Mouse (Mus musculus): ENCODE results near the gene Hsph1. TPM values are rescaled to one million over a fixed set of nuclear protein-coding genes. Genes with fewer than 3 reads are reported as not detected.

Hsph1 gene
- polyA plus RNA-seq, 1 experiment from 2014 or later, result 29.1 TPM

- Histone ChIP-seq H3K4me1 (ENCODE audit: control insufficient read depth, insufficient read depth, low read length) (no peaks in the 10 kb centered on the region), H3K27me3 (ENCODE audit: control insufficient read depth, insufficient read depth, low read length) (no peaks in the 10 kb centered on the region), H3K36me3 (ENCODE audit: control insufficient read depth, insufficient read depth) (no peaks in the 10 kb centered on the region), H3K27ac (ENCODE audit: low read length) (no peak overlapping the region), H3K9ac (ENCODE audit: low read length) (no peak overlapping the region), H3K9me3 (replicated peaks; ENCODE audit: control insufficient read depth, low read length) (no peaks in the 10 kb centered on the region), H3K4me2 (ENCODE audit: low read depth, low read length) (no peak overlapping the region), H3K4me3 (ENCODE audit: low read length) (no peak overlapping the region)
- 90% methylated on average over 6 of the region's 6 CpGs for WGBS
- ATAC-seq (replicated peaks; ENCODE audit: extremely low read depth, insufficient read depth, low FRiP score), result no peak
Measured at GRCm38 (mm10) chr5:149662980-149663379, 26.8 kb upstream of the Hsph1 start.

DNA sequence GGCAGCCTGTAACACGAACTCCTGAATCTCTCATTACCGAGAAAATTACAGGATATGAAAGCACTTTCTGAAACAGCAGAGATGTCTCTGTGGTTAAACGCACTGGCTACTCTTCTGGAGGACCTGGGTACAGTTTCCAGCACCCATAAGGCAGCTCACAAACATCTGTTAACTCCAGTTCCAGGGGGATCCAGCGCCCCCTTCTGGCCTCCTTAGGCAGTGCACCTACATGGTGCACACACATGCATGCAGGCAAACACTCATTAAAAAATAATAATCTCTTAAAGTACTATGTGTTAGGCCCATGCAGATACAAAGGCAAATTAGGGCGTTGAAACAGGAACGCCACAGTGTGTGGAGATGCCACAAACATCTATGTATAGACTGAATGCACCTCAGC, 25.3 kb upstream of the Hsph1 start:
- Histone ChIP-seq H3K4me3 (ENCODE audit: low read length) (no peak overlapping the region), H3K27ac (ENCODE audit: low read length) (no peak overlapping the region), H3K27me3 (ENCODE audit: control insufficient read depth, insufficient read depth, low read length) (no peaks in the 10 kb centered on the region), H3K4me1 (ENCODE audit: control insufficient read depth, insufficient read depth, low read length) (no peaks in the 10 kb centered on the region), H3K4me2 (ENCODE audit: low read depth, low read length) (no peak overlapping the region), H3K9me3 (replicated peaks; ENCODE audit: control insufficient read depth, low read length) (no peaks in the 10 kb centered on the region), H3K9ac (ENCODE audit: low read length) (no peak overlapping the region), H3K36me3 (ENCODE audit: control insufficient read depth, insufficient read depth) (no peaks in the 10 kb centered on the region)
- ATAC-seq (replicated peaks; ENCODE audit: extremely low read depth, insufficient read depth, low FRiP score), result no peak
- WGBS, result 91% methylated on average over 6 of the region's 6 CpGs

GRCm38 (mm10) chr5:149659414-149659780, 23.2 kb upstream of the Hsph1 start:
- Histone ChIP-seq H3K9ac (ENCODE audit: low read length) (no peak overlapping the region), H3K4me1 (ENCODE audit: control insufficient read depth, insufficient read depth, low read length) (no peaks in the 10 kb centered on the region), H3K4me3 (ENCODE audit: low read length) (no peak overlapping the region), H3K4me2 (ENCODE audit: low read depth, low read length) (no peak overlapping the region), H3K36me3 (ENCODE audit: control insufficient read depth, insufficient read depth) (no peaks in the 10 kb centered on the region), H3K27ac (ENCODE audit: low read length) (no peak overlapping the region), H3K9me3 (replicated peaks; ENCODE audit: control insufficient read depth, low read length) (no peaks in the 10 kb centered on the region), H3K27me3 (ENCODE audit: control insufficient read depth, insufficient read depth, low read length) (no peaks in the 10 kb centered on the region)
- no peak for ATAC-seq (replicated peaks; ENCODE audit: extremely low read depth, insufficient read depth, low FRiP score)
- 48% methylated on average over 9 of the region's 9 CpGs for WGBS

GRCm38 (mm10) chr5:149658741-149659413, 22.7 kb upstream of the Hsph1 start:
- H3K9me3 ChIP-seq (replicated peaks; ENCODE audit: control insufficient read depth, low read length), result no peaks in the 10 kb centered on the region
- H3K4me3 ChIP-seq (ENCODE audit: low read length), result no peak overlapping the region
- no peak overlapping the region for H3K4me2 ChIP-seq (ENCODE audit: low read depth, low read length)
- H3K36me3 ChIP-seq (ENCODE audit: control insufficient read depth, insufficient read depth), result no peaks in the 10 kb centered on the region
- ATAC-seq (replicated peaks; ENCODE audit: extremely low read depth, insufficient read depth, low FRiP score), result no peak
- no peak overlapping the region for H3K27ac ChIP-seq (ENCODE audit: low read length)
- 69% methylated on average over 9 of the region's 9 CpGs for WGBS
- H3K4me1 ChIP-seq (ENCODE audit: control insufficient read depth, insufficient read depth, low read length), result no peaks in the 10 kb centered on the region
- H3K27me3 ChIP-seq (ENCODE audit: control insufficient read depth, insufficient read depth, low read length), result no peaks in the 10 kb centered on the region
- no peak overlapping the region for H3K9ac ChIP-seq (ENCODE audit: low read length)

DNA sequence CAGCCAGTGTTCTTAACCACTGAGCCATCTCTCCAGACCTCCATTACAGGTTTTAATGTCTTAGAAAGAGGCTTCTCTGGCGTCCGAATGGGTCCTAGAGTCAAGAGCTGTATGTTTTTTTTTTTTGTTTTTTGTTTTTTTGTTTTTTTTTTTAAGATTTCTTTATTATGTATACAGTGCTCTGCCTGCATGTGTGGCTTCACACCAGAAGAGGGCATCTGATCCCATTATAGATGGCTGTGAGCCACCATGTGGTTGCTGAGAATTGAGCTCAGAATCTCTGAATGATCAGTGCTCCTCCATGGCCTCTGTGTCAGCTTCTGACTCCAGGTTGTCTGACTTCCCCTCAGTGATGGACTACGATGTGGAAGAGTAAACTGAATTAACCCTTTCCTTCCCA, 21.8 kb upstream of the Hsph1 start:
- H3K9me3 ChIP-seq (replicated peaks; ENCODE audit: control insufficient read depth, low read length), result no peaks in the 10 kb centered on the region
- no peaks in the 10 kb centered on the region for H3K36me3 ChIP-seq (ENCODE audit: control insufficient read depth, insufficient read depth)
- no peak overlapping the region for H3K4me3 ChIP-seq (ENCODE audit: low read length)
- H3K27me3 ChIP-seq (ENCODE audit: control insufficient read depth, insufficient read depth, low read length), result no peaks in the 10 kb centered on the region
- no peak overlapping the region for H3K9ac ChIP-seq (ENCODE audit: low read length)
- H3K4me1 ChIP-seq (ENCODE audit: control insufficient read depth, insufficient read depth, low read length), result no peaks in the 10 kb centered on the region
- H3K27ac ChIP-seq (ENCODE audit: low read length), result no peak overlapping the region
- 51% methylated on average over 3 of the region's 3 CpGs for WGBS
- no peak for ATAC-seq (replicated peaks; ENCODE audit: extremely low read depth, insufficient read depth, low FRiP score)
- H3K4me2 ChIP-seq (ENCODE audit: low read depth, low read length), result no peak overlapping the region

GRCm38 (mm10) chr5:149655636-149656035, 19.5 kb upstream of the Hsph1 start:
- no peaks in the 10 kb centered on the region for H3K9me3 ChIP-seq (replicated peaks; ENCODE audit: control insufficient read depth, low read length)
- no peak overlapping the region for H3K4me3 ChIP-seq (ENCODE audit: low read length)
- no peak overlapping the region for H3K9ac ChIP-seq (ENCODE audit: low read length)
- no peaks in the 10 kb centered on the region for H3K4me1 ChIP-seq (ENCODE audit: control insufficient read depth, insufficient read depth, low read length)
- H3K27ac ChIP-seq (ENCODE audit: low read length), result no peak overlapping the region
- H3K36me3 ChIP-seq (ENCODE audit: control insufficient read depth, insufficient read depth), result no peaks in the 10 kb centered on the region
- H3K4me2 ChIP-seq (ENCODE audit: low read depth, low read length), result no peak overlapping the region
- no peak for ATAC-seq (replicated peaks; ENCODE audit: extremely low read depth, insufficient read depth, low FRiP score)
- 80% methylated on average over 9 of the region's 9 CpGs for WGBS
- H3K27me3 ChIP-seq (ENCODE audit: control insufficient read depth, insufficient read depth, low read length), result no peaks in the 10 kb centered on the region

DNA sequence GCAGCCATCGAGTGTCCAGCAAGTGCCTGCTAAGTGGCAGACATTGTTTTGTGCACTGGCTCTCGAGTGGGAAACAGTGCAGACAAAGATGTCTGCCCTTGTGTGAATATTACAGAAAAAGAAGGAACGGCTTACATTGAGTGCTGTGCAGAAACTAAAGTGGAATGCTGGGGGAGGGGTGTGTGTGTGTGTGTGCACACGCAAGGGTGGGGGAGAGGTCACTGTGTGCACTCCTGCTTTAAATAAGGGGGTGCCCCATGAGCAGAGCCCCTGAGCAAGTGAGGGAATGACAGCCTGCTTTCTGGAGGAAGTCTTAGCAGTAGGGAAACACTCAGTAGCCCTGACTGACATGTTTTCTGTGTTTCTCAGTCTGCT, 14.0 kb upstream of the Hsph1 start:
- Histone ChIP-seq H3K9ac (ENCODE audit: low read length) (no peak overlapping the region), H3K27me3 (ENCODE audit: control insufficient read depth, insufficient read depth, low read length) (no peaks in the 10 kb centered on the region), H3K9me3 (replicated peaks; ENCODE audit: control insufficient read depth, low read length) (no peaks in the 10 kb centered on the region), H3K4me3 (ENCODE audit: low read length) (no peak overlapping the region), H3K27ac (ENCODE audit: low read length) (no peak overlapping the region), H3K36me3 (ENCODE audit: control insufficient read depth, insufficient read depth) (no peaks in the 10 kb centered on the region), H3K4me2 (ENCODE audit: low read depth, low read length) (no peak overlapping the region), H3K4me1 (ENCODE audit: control insufficient read depth, insufficient read depth, low read length) (peaks cover 8% of the 10 kb centered on the region; the same call in 1 of the 2 replicates)
- 43% methylated on average over 4 of the region's 4 CpGs for WGBS
- no peak for ATAC-seq (replicated peaks; ENCODE audit: extremely low read depth, insufficient read depth, low FRiP score)

- Histone ChIP-seq H3K4me3 (ENCODE audit: low read length) (no peak overlapping the region), H3K9me3 (replicated peaks; ENCODE audit: control insufficient read depth, low read length) (no peaks in the 10 kb centered on the region), H3K27me3 (ENCODE audit: control insufficient read depth, insufficient read depth, low read length) (no peaks in the 10 kb centered on the region), H3K4me1 (ENCODE audit: control insufficient read depth, insufficient read depth, low read length) (peaks cover 8% of the 10 kb centered on the region; the same call in 1 of the 2 replicates), H3K27ac (ENCODE audit: low read length) (no peak overlapping the region), H3K9ac (ENCODE audit: low read length) (no peak overlapping the region), H3K36me3 (ENCODE audit: control insufficient read depth, insufficient read depth) (no peaks in the 10 kb centered on the region), H3K4me2 (ENCODE audit: low read depth, low read length) (no peak overlapping the region)
- WGBS, result 73% methylated on average over 14 of the region's 14 CpGs
- no peak for ATAC-seq (replicated peaks; ENCODE audit: extremely low read depth, insufficient read depth, low FRiP score)
Measured at GRCm38 (mm10) chr5:149649499-149650178, 13.5 kb upstream of the Hsph1 start.

DNA sequence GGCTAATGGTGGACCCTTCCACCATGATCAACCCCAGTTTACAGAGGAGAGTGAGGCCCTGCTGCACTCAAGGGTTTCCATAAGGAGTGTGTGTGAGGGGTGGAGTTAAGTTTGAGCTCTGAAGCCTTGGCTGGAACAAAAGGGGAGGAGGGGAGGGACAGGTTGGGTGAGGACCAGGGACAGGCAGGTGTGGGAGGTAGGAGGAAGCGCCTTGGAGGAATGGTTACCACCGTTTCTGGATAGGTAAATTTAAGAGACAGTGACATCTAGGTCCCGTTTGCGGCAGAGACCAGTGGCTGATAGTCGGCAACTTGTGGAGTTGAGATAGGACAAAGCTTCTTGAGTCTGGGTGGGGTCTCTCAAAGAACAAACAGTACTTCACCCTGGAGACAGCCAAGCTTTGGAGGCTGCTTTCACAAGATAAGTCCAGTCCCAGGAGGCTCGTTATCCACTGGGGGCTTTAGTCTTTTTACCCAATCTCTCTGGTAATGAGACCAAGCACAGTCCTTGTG, 12.8 kb upstream of the Hsph1 start:
- Histone ChIP-seq H3K4me2 (ENCODE audit: low read depth, low read length) (no peak overlapping the region), H3K36me3 (ENCODE audit: control insufficient read depth, insufficient read depth) (no peaks in the 10 kb centered on the region), H3K27ac (ENCODE audit: low read length) (no peak overlapping the region), H3K9ac (ENCODE audit: low read length) (no peak overlapping the region), H3K27me3 (ENCODE audit: control insufficient read depth, insufficient read depth, low read length) (no peaks in the 10 kb centered on the region), H3K4me3 (ENCODE audit: low read length) (no peak overlapping the region), H3K4me1 (ENCODE audit: control insufficient read depth, insufficient read depth, low read length) (peaks cover 8% of the 10 kb centered on the region; the same call in 1 of the 2 replicates), H3K9me3 (replicated peaks; ENCODE audit: control insufficient read depth, low read length) (no peaks in the 10 kb centered on the region)
- 41% methylated on average over 6 of the region's 6 CpGs for WGBS
- ATAC-seq (replicated peaks; ENCODE audit: extremely low read depth, insufficient read depth, low FRiP score), result no peak

Data from heart, embryonic 16.5 days (tissue).